Comparison of ENCODE assay signal across 30 mouse cellular contexts in the genomic region with DNA sequence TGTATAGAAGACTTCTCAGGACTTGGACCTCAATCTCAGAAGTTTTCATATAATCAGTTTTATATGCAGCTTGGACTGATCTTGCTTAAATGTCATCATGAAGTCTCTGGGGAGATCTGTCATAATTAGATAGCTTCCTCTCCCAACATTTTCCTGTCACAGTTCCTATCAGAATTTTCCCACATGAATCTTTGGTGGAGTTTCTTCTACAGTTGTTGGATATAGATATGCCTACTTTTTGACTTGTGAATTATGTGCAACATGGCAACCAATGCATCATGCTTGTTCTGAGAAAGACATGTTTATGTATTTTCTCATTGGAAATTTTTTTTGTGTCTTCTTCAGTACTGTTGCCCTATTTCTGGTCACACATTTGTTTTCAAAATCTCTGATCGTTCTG.
"Had no signal": no experiment of that assay in that cellular context is flagged by ENCODE, and none has a peak within 500 bp of the region (broad histone marks: within the 10 kb centered on the region; RNA-seq: fewer than 3 reads in every experiment).

No protein-coding gene starts in this region.

- H3K36me3 ChIP-seq: limb, embryonic 10.5 days; limb, embryonic 12.5 days; limb, embryonic 13.5 days; limb, embryonic 15.5 days; liver, embryonic 12.5 days; liver, embryonic 13.5 days; liver, embryonic 15.5 days; lung, embryonic 15.5 days; midbrain, embryonic 10.5 days; midbrain, embryonic 12.5 days; midbrain, embryonic 13.5 days; midbrain, embryonic 15.5 days; neural tube, embryonic 12.5 days had no signal

- H3K4me2 ChIP-seq: limb, embryonic 12.5 days; limb, embryonic 13.5 days; limb, embryonic 15.5 days; liver, embryonic 11.5 days; liver, embryonic 12.5 days; liver, embryonic 13.5 days; liver, embryonic 15.5 days; lung, embryonic 14.5 days; lung, embryonic 15.5 days; midbrain, embryonic 11.5 days; midbrain, embryonic 12.5 days; midbrain, embryonic 13.5 days; midbrain, embryonic 15.5 days; neural tube, embryonic 12.5 days had no signal

- H3K27me3 ChIP-seq: limb, embryonic 12.5 days; limb, embryonic 13.5 days; limb, embryonic 15.5 days; liver, embryonic 12.5 days; liver, embryonic 13.5 days; liver, embryonic 15.5 days; lung, embryonic 15.5 days; megakaryocyte, embryonic 14.5 days; midbrain, embryonic 12.5 days; midbrain, embryonic 13.5 days; midbrain, embryonic 15.5 days; neural tube, embryonic 12.5 days had no signal

- DNase-seq: left cerebral cortex, postnatal 4 days; liver; liver, embryonic 13.5 days; liver, postnatal 0 days; lung, adult 18-20 months; lung, adult 2 months; lung, embryonic 14.5 days; lung, postnatal 10 days; lung, postnatal 14 days; lung, postnatal 36 days; lung, postnatal 4 days; midbrain, embryonic 14.5 days had no signal

- H3K9me3 ChIP-seq: limb, embryonic 10.5 days; limb, embryonic 12.5 days; limb, embryonic 13.5 days; limb, embryonic 15.5 days; liver, embryonic 12.5 days; liver, embryonic 13.5 days; liver, embryonic 15.5 days; lung, embryonic 15.5 days; megakaryocyte, embryonic 14.5 days; midbrain, embryonic 10.5 days; midbrain, embryonic 12.5 days; midbrain, embryonic 13.5 days; midbrain, embryonic 15.5 days; neural tube, embryonic 12.5 days had no signal

- H3K9ac ChIP-seq: limb, embryonic 12.5 days; limb, embryonic 13.5 days; limb, embryonic 15.5 days; liver, embryonic 12.5 days; liver, embryonic 13.5 days; liver, embryonic 14.5 days; liver, embryonic 15.5 days; liver, postnatal 0 days; lung, embryonic 14.5 days; lung, embryonic 15.5 days; midbrain, embryonic 12.5 days; midbrain, embryonic 13.5 days; midbrain, embryonic 15.5 days; neural tube, embryonic 12.5 days had no signal

- H3K27ac ChIP-seq: limb, embryonic 10.5 days; limb, embryonic 12.5 days; limb, embryonic 13.5 days; limb, embryonic 15.5 days; liver, embryonic 12.5 days; liver, embryonic 13.5 days; liver, embryonic 14.5 days; liver, embryonic 15.5 days; lung, embryonic 15.5 days; macrophage; midbrain, embryonic 10.5 days; midbrain, embryonic 12.5 days; midbrain, embryonic 13.5 days; midbrain, embryonic 15.5 days; neural tube, embryonic 12.5 days had no signal

- H3K4me1 ChIP-seq: limb, embryonic 10.5 days; limb, embryonic 12.5 days; limb, embryonic 13.5 days; limb, embryonic 15.5 days; liver, embryonic 12.5 days; liver, embryonic 13.5 days; liver, embryonic 15.5 days; lung, embryonic 15.5 days; megakaryocyte, embryonic 14.5 days; midbrain, embryonic 10.5 days; midbrain, embryonic 12.5 days; midbrain, embryonic 13.5 days; midbrain, embryonic 15.5 days; neural tube, embryonic 12.5 days had no signal

- H3K4me3 ChIP-seq: limb, embryonic 10.5 days; limb, embryonic 12.5 days; limb, embryonic 13.5 days; limb, embryonic 15.5 days; liver, embryonic 12.5 days; liver, embryonic 13.5 days; liver, embryonic 15.5 days; lung, embryonic 15.5 days; megakaryocyte, embryonic 14.5 days; midbrain, embryonic 10.5 days; midbrain, embryonic 12.5 days; midbrain, embryonic 13.5 days; midbrain, embryonic 15.5 days; myocyte; neural tube, embryonic 12.5 days had no signal
